11 mouse cellular contexts compared by ENCODE assay signal in genomic region chr5:36623670-36624069, GRCm38 (mm10).
"Had no signal": no experiment of that assay in that cellular context is flagged by ENCODE, and none has a peak within 500 bp of the region (broad histone marks: within the 10 kb centered on the region; RNA-seq: fewer than 3 reads in every experiment).

No protein-coding gene starts in this region.

- H3K4me2 ChIP-seq: midbrain, embryonic 13.5 days; neural tube, embryonic 15.5 days had no signal

- H3K9me3 ChIP-seq: limb, embryonic 10.5 days; midbrain, embryonic 13.5 days; neural tube, embryonic 15.5 days had no signal

- H3K27me3 ChIP-seq: midbrain, embryonic 13.5 days; neural tube, embryonic 15.5 days had no signal

- DNase-seq: kidney, adult 8-10 months; lung, adult 18-20 months; lung, postnatal 36 days; right cerebral cortex, adult 18-20 months had no signal

- ATAC-seq: intestine, postnatal 0 days; midbrain, embryonic 13.5 days had no signal

- H3K27ac ChIP-seq: left cerebral cortex, adult 2 months; limb, embryonic 10.5 days; midbrain, embryonic 13.5 days; neural tube, embryonic 15.5 days; stomach, postnatal 0 days had no signal

- H3K4me3 ChIP-seq: left cerebral cortex, adult 2 months; limb, embryonic 10.5 days; midbrain, embryonic 13.5 days; myocyte; neural tube, embryonic 15.5 days had no signal

- H3K9ac ChIP-seq: midbrain, embryonic 13.5 days; neural tube, embryonic 15.5 days had no signal
